In genomic region chr6:148443726-148444701, GRCm38 (mm10) we compare ENCODE assay signal across 7 mouse cellular contexts. TPM values are rescaled to one million over a fixed set of nuclear protein-coding genes. Genes with fewer than 3 reads are reported as not detected.
DNase-seq lines count a peak whose midpoint lies in the region; ATAC-seq and TF ChIP-seq lines count a peak whose summit lies in the region.

Gene Tmtc1 (minus strand): TSS chr6:148444389.

- peak; percentile 83 for ATAC-seq in embryonic facial prominence, embryonic 14.5 days (ENCODE audit: low read depth)

- H3K4me1 ChIP-seq in embryonic facial prominence, embryonic 14.5 days (ENCODE audit: control insufficient read depth, insufficient read depth, low read length): 0 out of 2 replicates have a peak, but pooled peaks cover 4% of the 10 kb centered on the region
- peaks cover 3% of the 10 kb centered on the region; the same call in 1 of the 2 replicates for H3K4me1 ChIP-seq in liver, adult 2 months (ENCODE audit: control insufficient read depth, insufficient read depth, low read length)

- DNase-seq in brain, adult 2 months (ENCODE audit: low read depth, low spot score): peak; percentile 77
- peak; percentile 69 for DNase-seq in embryonic facial prominence, embryonic 14.5 days (ENCODE audit: low spot score)
- DNase-seq in heart, adult 9 months (ENCODE audit: low spot score in 2 of 2): peak; percentile 89 to 91
- DNase-seq in kidney, adult 9 months: peak; percentile 68
- DNase-seq in liver, adult 2 months (ENCODE audit: extremely low read depth, low read depth, low spot score): no peak
- DNase-seq in splenic B cell, adult 2 months (ENCODE audit: low read depth, low spot score): peak; percentile 13

- peaks cover 30% of the 10 kb centered on the region for H3K27me3 ChIP-seq in embryonic facial prominence, embryonic 14.5 days (replicated peaks; ENCODE audit: control insufficient read depth, insufficient read depth, low read length)
- peaks cover 18% of the 10 kb centered on the region for H3K27me3 ChIP-seq in liver, adult 2 months (ENCODE audit: control insufficient read depth, insufficient read depth, low read length)
- peaks cover 30% of the 10 kb centered on the region for H3K27me3 ChIP-seq in myocyte (ENCODE audit: control insufficient read depth, insufficient read depth, insufficient read length)
- no peaks in the 10 kb centered on the region for H3K27me3 ChIP-seq in splenic B cell, adult 2 months (ENCODE audit: control insufficient read depth, insufficient read depth, low read length, poor library complexity, severe bottlenecking)

- no peaks in the 10 kb centered on the region for H3K36me3 ChIP-seq in embryonic facial prominence, embryonic 14.5 days (ENCODE audit: control insufficient read depth, insufficient read depth, low read length)
- H3K36me3 ChIP-seq in liver, adult 2 months (ENCODE audit: control insufficient read depth, insufficient read depth, low read length): no peaks in the 10 kb centered on the region
- H3K36me3 ChIP-seq in myocyte (ENCODE audit: control insufficient read depth, insufficient read depth): no peaks in the 10 kb centered on the region
- H3K36me3 ChIP-seq in splenic B cell, adult 2 months (ENCODE audit: control insufficient read depth, insufficient read depth, low read length, poor library complexity, severe bottlenecking): no peaks in the 10 kb centered on the region

- H3K4me3 ChIP-seq in embryonic facial prominence, embryonic 14.5 days (ENCODE audit: low read depth, low read length): peak within 1 kb of the TSS; percentile 73
- peak within 1 kb of the TSS; percentile 52 for H3K4me3 ChIP-seq in liver, adult 2 months (ENCODE audit: insufficient read depth, low read depth, low read length)
- no peak within 1 kb of the TSS for H3K4me3 ChIP-seq in myocyte

- peak within 1 kb of the TSS; percentile 94 for H3K4me2 ChIP-seq in embryonic facial prominence, embryonic 14.5 days (ENCODE audit: low read depth, low read length)
- H3K4me2 ChIP-seq in myocyte (ENCODE audit: low read depth): peak within 1 kb of the TSS; percentile 30

- under 1% methylated on average over 62 of the region's 99 CpGs for WGBS in embryonic facial prominence, embryonic 14.5 days
- under 1% methylated on average over 99 of the region's 99 CpGs for WGBS in liver, adult 2 months

- no peak for TF ChIP-seq POLR2A in liver, adult 2 months (IDR thresholded peaks at IDR 0.05; ENCODE audit: extremely low read depth, insufficient read depth, low read length)
- no peak for TF ChIP-seq POLR2A in myocyte (IDR thresholded peaks at IDR 0.05; ENCODE audit: insufficient read length, low read depth)

- peak within 1 kb of the TSS; percentile 74 for H3K9ac ChIP-seq in embryonic facial prominence, embryonic 14.5 days (ENCODE audit: low read depth, low read length)
- peak within 1 kb of the TSS; percentile 40 for H3K9ac ChIP-seq in liver, adult 2 months (ENCODE audit: low read depth, low read length)

- H3K27ac ChIP-seq in embryonic facial prominence, embryonic 14.5 days (replicated peaks; ENCODE audit: low read depth, low read length): no peak within 1 kb of the TSS
- H3K27ac ChIP-seq in liver, adult 2 months (replicated peaks; ENCODE audit: insufficient read depth, low read depth, low read length): no peak within 1 kb of the TSS

- 0 out of 2 replicates have a peak, but pooled peaks cover 3% of the 10 kb centered on the region for H3K9me3 ChIP-seq in embryonic facial prominence, embryonic 14.5 days (ENCODE audit: control insufficient read depth, low read length)

- TF ChIP-seq CTCF in liver, adult 2 months (IDR thresholded peaks at IDR 0.05; ENCODE audit: low read depth, low read length): no peak

- H3ac ChIP-seq in myocyte (ENCODE audit: control insufficient read depth, insufficient read length): no peak within 1 kb of the TSS

- H3K79me2 ChIP-seq in liver, adult 2 months (ENCODE audit: control insufficient read depth, insufficient read depth, low read length): no peaks in the 10 kb centered on the region
- H3K79me2 ChIP-seq in myocyte (ENCODE audit: control insufficient read depth, insufficient read depth): no peaks in the 10 kb centered on the region

TF ChIP-seq in myocyte, 11 proteins besides CTCF, POLR2A, EP300 and RAD21:
- TF ChIP-seq MAX (IDR thresholded peaks at IDR 0.05; ENCODE audit: low read depth): no peak
- TF ChIP-seq TCF12 (IDR thresholded peaks at IDR 0.05; ENCODE audit: insufficient read depth, poor library complexity, severe bottlenecking): no peak
- no peak for TF ChIP-seq REST (IDR thresholded peaks at IDR 0.05; ENCODE audit: insufficient read depth, insufficient read length)
- TF ChIP-seq POLR2AphosphoS2 (IDR thresholded peaks at IDR 0.05; ENCODE audit: insufficient read length, low read depth): no peak
- TF ChIP-seq USF1 (IDR thresholded peaks at IDR 0.05; ENCODE audit: low read depth): no peak

RNA-seq across cellular contexts. Expression of gene Tmtc1, which starts in this region (rescaled TPM):
- 3.0 and 4.6 TPM in 2 replicates for polyA plus RNA-seq in embryonic facial prominence, embryonic 14.5 days (2014; fragmentation: Nextera tagmentation; extraction: Ambion mirVana)
- total RNA-seq in liver, adult 2 months (2014; rRNA removed): 0.46 and 0.47 TPM in 2 replicates
- 0.16 and 0.19 TPM in 2 replicates for polyA plus RNA-seq in liver, adult 2 months (2012; rRNA removed)
- polyA plus RNA-seq in myocyte (2012; fragmentation: generic; extraction: Trizol): 0.01 TPM
